Mouse (Mus musculus) forebrain, embryonic 15.5 days (tissue): ENCODE data around the gene Natd1. TPM values are rescaled to one million over a fixed set of nuclear protein-coding genes. Genes with fewer than 3 reads are reported as not detected.

Experiments
- ATAC-seq: fragments of 200-750 bp; cut with Nextera tagmentation; replicated peaks from 2 replicates; pipeline ENCODE4 v1.8.0; 2017; ENCODE audit warnings: mild to moderate bottlenecking, moderate TSS enrichment, moderate library complexity
- H3K27ac ChIP-seq: fragments of 300-500 bp; sonication (generic); replicated peaks from 2 replicates; pipeline ENCODE4 v1.5.1; 2015; ENCODE audit warnings: mild to moderate bottlenecking, inconsistent platforms
- H3K27me3 ChIP-seq: fragments of 300-500 bp; sonication (generic); 2 replicates; pipeline ENCODE4 v1.6.1; 2015; ENCODE audit warnings: inconsistent platforms
- H3K36me3 ChIP-seq: fragments of 300-500 bp; sonication (generic); 2 replicates; pipeline ENCODE4 v1.6.1; 2015; ENCODE audit warnings: mild to moderate bottlenecking, inconsistent platforms
- H3K4me1 ChIP-seq: fragments of 300-500 bp; sonication (generic); 2 replicates; pipeline ENCODE4 v1.6.1; 2015; ENCODE audit warnings: inconsistent platforms
- H3K4me2 ChIP-seq: fragments of 300-500 bp; sonication (generic); replicated peaks from 2 replicates; pipeline ENCODE4 v1.6.1; 2015; ENCODE audit warnings: mild to moderate bottlenecking, inconsistent platforms
- H3K4me3 ChIP-seq: fragments of 300-500 bp; sonication (generic); 2 replicates; pipeline ENCODE4 v1.5.1; 2015; ENCODE audit warnings: mild to moderate bottlenecking, inconsistent platforms
- H3K9ac ChIP-seq: fragments of 300-500 bp; sonication (generic); replicated peaks from 2 replicates; pipeline ENCODE4 v1.6.1; 2015; ENCODE audit warnings: mild to moderate bottlenecking, inconsistent platforms
- H3K9me3 ChIP-seq: fragments of 300-500 bp; sonication (generic); 2 replicates; pipeline ENCODE4 v1.6.1; 2016; ENCODE audit warnings: inconsistent platforms
- WGBS: fragments of 180-500 bp; shearing (Covaris S2); methylation state at CpG from one replicate; pipeline ENCODE4 v1.1.7; 2015; ENCODE audit warnings: mixed read lengths; 5-methylcytosine and 5-hydroxymethylcytosine counted together
- polyA plus RNA-seq: library from polyadenylated mRNA; unstranded; fragments of >200 nt; fragmentation: Nextera tagmentation; extraction: Ambion mirVana; gene quantifications from 2 replicates; pipeline ENCODE4 v1.2.1, GENCODE M21; 2015

Natd1 gene
- polyA plus RNA-seq, 1 experiment from 2014 or later: 34.5 TPM

DNA sequence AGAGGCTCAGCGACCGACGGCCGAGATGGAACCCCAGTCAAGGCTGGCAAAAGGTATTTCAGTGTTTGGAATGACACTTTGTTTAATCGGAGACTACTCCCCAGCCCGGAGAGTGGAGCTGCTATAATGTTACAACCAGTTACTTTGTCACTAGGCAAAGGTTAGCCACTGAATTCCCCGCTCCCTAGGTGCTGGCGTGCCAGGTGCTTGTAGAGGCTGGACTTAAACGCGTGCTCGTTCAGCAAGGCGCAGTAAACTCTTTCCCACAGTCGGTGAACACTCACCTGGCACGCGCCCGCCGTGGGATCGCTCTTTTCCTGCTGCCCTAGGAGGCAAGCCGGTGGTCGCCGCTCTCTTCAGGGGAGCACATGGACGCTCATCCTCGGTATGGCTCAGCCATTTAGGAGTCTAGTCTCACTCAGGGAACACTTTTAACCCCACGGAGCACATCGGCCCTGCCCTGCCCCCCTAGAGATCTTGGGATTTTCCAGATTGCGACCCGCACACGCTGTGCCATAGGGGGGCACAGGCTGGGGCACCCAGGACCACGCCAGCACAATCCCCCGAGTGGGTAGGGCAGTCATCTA, 16.8 kb upstream of the Natd1 start:
- H3K4me3 ChIP-seq: peak overlapping the region; percentile 88
- peak overlapping the region; percentile 74 for H3K4me2 ChIP-seq
- peak overlapping the region; percentile 59 for H3K9ac ChIP-seq
- ATAC-seq: no peak
- no peaks in the 10 kb centered on the region for H3K9me3 ChIP-seq
- WGBS: 2% methylated on average over 30 of the region's 30 CpGs
- H3K27me3 ChIP-seq: no peaks in the 10 kb centered on the region
- H3K36me3 ChIP-seq: no peaks in the 10 kb centered on the region
- peaks cover 35% of the 10 kb centered on the region for H3K4me1 ChIP-seq
- H3K27ac ChIP-seq: no peak overlapping the region

DNA sequence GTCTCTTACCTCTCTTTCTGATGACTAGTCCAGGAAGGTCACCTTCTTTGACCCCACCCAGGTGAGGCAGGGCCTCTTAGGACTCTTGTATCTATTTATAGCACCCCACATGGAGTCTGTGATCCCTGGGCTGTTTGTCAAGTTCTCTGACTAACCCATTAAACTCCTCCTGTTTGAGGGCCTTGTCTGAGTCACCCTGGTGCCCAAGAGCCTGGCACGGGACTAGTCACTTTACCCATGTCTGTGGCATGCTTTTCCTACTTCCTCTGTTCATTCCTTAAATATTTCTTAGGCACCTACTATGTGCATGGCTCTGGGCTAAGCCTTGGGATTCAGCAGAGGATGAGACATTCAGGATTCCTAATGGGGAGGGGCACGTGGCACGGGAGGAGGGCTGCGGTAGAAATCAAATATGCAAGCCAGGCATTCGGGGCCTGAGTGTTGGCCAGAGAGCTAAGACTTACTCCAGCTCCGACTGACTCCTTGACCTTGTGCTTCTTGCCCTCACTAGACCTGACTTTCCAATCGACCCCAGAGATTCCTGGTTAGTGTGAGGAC, 16.3 kb upstream of the Natd1 start:
- Histone ChIP-seq H3K27me3 (no peaks in the 10 kb centered on the region), H3K36me3 (no peaks in the 10 kb centered on the region), H3K4me1 (peaks cover 35% of the 10 kb centered on the region), H3K9me3 (no peaks in the 10 kb centered on the region), H3K9ac (peak overlapping the region; percentile 59; the same call in 1 of the 2 replicates), H3K4me3 (peak overlapping the region; percentile 88), H3K27ac (no peak overlapping the region), H3K4me2 (peak overlapping the region; percentile 74)
- no peak for ATAC-seq
- WGBS: 24% methylated on average over 7 of the region's 7 CpGs

DNA sequence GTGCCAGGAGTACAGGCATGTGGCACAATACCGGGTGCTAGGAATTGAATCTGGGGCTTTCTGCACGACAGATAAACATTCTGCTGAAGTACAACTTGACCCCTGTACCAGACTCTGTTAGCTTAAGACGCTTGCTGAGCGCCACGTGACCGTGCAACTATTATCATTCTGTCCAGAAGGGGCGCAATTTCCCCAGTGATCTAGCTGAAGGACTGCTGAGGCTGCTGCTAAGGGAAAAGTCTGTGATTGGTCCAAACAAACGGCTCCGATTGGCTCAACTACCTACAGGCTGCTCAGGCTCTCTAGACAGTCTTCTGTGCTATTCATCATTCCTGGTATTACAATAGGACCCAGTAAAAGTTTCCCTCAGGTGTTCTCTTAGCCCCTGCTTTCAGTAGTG, 12.7 kb upstream of the Natd1 start:
- no peaks in the 10 kb centered on the region for H3K36me3 ChIP-seq
- peak overlapping the region; percentile 30 for H3K4me3 ChIP-seq
- 1% methylated on average over 9 of the region's 9 CpGs for WGBS
- H3K4me2 ChIP-seq: peak overlapping the region; percentile 41
- H3K4me1 ChIP-seq: peaks cover 16% of the 10 kb centered on the region
- no peaks in the 10 kb centered on the region for H3K9me3 ChIP-seq
- no peaks in the 10 kb centered on the region for H3K27me3 ChIP-seq
- H3K9ac ChIP-seq: 0 out of 2 replicates have a peak overlapping the region, but pooled peaks have one; percentile 22
- ATAC-seq: peak; percentile 74
- 0 out of 2 replicates have a peak overlapping the region, but pooled peaks have one; percentile 5 for H3K27ac ChIP-seq

DNA sequence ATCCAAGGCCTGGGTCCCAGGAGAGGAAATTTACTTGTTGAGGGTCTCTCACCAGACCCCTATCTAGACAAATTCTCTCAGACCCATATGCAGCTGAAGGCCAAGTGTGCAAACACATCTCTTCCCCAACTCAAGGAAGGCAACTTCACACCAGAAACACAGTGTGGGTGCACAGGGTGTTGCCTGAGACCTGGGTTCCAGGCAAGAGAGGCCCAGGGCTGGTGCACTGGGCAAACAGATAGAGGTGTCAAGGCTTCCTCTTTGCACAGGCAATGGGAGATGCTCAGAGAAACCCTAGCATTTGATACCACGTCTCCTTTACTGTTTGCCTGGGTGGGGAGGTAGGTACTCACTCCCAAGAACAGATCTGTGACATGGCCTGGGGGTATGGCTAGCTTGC, 10.4 kb upstream of the Natd1 start:
- H3K4me2 ChIP-seq: no peak overlapping the region
- H3K9me3 ChIP-seq: no peaks in the 10 kb centered on the region
- 84% methylated on average over 1 of the region's 1 CpGs for WGBS
- no peak overlapping the region for H3K9ac ChIP-seq
- no peak for ATAC-seq
- no peak overlapping the region for H3K27ac ChIP-seq
- H3K27me3 ChIP-seq: no peaks in the 10 kb centered on the region
- H3K36me3 ChIP-seq: no peaks in the 10 kb centered on the region
- no peak overlapping the region for H3K4me3 ChIP-seq
- H3K4me1 ChIP-seq: peaks cover 10% of the 10 kb centered on the region

DNA sequence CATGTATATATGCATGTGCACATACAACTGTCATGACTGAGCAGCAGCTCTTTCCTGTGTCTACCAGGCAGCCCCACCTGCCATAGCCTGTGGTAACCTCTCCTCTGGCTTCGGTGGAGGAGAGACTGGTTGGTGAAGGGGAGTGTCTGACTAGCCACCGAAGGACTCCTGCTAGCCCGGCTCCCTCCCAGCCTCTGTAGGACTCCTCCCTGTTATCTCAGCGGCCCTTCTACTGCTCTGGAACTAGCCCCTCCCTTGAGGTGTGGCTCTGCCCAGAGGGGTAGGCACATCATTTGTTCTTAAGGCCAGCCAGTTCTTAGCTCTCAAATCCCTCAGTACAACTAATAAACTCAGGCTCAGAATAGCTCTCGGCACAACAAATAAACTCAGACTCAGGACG, 9.9 kb upstream of the Natd1 start:
- no peak overlapping the region for H3K4me3 ChIP-seq
- no peak for ATAC-seq
- H3K27ac ChIP-seq: no peak overlapping the region
- H3K9me3 ChIP-seq: no peaks in the 10 kb centered on the region
- WGBS: 46% methylated on average over 6 of the region's 6 CpGs
- no peak overlapping the region for H3K4me2 ChIP-seq
- H3K9ac ChIP-seq: no peak overlapping the region
- peaks cover 10% of the 10 kb centered on the region for H3K4me1 ChIP-seq
- no peaks in the 10 kb centered on the region for H3K27me3 ChIP-seq
- H3K36me3 ChIP-seq: no peaks in the 10 kb centered on the region

DNA sequence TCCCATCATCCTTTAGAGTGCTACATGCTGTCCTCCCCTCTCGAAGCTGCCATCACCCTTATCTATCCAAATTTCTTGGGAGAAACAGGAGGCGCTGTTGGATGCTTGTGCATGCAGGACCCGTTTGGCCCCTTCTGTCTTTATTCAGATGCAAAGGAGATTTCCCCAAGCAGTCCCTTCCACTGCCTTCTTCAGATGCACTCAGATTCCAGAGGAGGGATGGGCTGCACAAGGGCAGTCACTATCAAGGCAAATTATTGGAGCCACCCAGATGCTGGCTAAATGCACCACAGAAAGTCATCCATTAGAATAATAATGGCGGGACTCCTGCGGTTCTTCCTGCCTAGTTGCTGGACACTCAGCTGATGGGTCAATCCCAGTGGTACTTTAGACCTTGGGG, 8.4 kb upstream of the Natd1 start:
- Histone ChIP-seq H3K4me2 (no peak overlapping the region), H3K36me3 (no peaks in the 10 kb centered on the region), H3K4me3 (no peak overlapping the region), H3K9me3 (no peaks in the 10 kb centered on the region), H3K4me1 (peaks cover 10% of the 10 kb centered on the region), H3K27ac (no peak overlapping the region), H3K27me3 (no peaks in the 10 kb centered on the region), H3K9ac (no peak overlapping the region)
- ATAC-seq: no peak
- WGBS: 71% methylated on average over 5 of the region's 5 CpGs

DNA sequence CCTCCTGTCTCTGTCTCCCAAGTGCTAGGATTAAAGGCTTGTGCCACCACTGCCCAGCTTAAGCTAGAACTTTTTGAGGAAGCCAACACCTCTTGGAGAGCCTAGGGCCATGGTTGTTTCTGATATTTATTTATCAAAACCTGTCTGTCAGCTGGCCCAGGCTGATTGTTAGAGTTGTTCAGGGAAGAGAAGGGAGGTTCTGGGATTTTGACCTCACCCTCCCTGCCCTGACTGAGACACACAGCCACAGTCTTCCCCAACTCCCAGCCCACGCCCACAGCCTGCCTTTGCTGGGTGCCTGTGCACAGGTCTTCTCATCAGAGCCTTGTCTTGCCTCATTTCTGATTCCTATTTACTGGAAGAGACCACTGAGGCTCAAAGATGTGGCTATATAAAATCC, 7.6 kb upstream of the Natd1 start:
- Histone ChIP-seq H3K36me3 (no peaks in the 10 kb centered on the region), H3K9me3 (no peaks in the 10 kb centered on the region), H3K27ac (no peak overlapping the region), H3K4me2 (no peak overlapping the region), H3K4me1 (peaks cover 3% of the 10 kb centered on the region), H3K4me3 (no peak overlapping the region), H3K9ac (no peak overlapping the region), H3K27me3 (no peaks in the 10 kb centered on the region)
- no peak for ATAC-seq
- WGBS: 84% methylated on average over 1 of the region's 1 CpGs

DNA sequence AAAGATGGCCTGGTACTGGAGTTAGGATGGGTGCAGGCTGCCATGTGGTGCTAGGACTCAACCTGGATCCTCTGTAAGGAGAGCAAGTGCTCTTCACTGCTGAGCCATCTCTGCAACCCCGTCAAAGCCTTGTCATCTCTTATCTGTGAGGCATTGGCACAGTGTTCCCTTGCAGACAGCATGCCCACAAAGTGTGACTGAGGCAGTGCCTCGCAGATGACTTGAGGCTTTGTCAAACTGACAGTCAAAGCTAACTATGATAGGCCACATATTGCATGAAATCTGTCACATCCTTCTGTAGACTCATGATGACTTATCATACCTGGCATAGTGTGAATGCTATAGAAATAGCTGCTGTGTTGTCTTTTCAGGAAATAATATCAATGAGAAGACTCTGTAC, 5.5 kb upstream of the Natd1 start:
- Histone ChIP-seq H3K27me3 (no peaks in the 10 kb centered on the region), H3K4me1 (peaks cover 2% of the 10 kb centered on the region; the same call in 1 of the 2 replicates), H3K9me3 (no peaks in the 10 kb centered on the region), H3K9ac (no peak overlapping the region), H3K27ac (no peak overlapping the region), H3K36me3 (no peaks in the 10 kb centered on the region), H3K4me3 (no peak overlapping the region), H3K4me2 (no peak overlapping the region)
- ATAC-seq: no peak; the same call in 1 of the 2 replicates
- 73% methylated on average over 2 of the region's 2 CpGs for WGBS

DNA sequence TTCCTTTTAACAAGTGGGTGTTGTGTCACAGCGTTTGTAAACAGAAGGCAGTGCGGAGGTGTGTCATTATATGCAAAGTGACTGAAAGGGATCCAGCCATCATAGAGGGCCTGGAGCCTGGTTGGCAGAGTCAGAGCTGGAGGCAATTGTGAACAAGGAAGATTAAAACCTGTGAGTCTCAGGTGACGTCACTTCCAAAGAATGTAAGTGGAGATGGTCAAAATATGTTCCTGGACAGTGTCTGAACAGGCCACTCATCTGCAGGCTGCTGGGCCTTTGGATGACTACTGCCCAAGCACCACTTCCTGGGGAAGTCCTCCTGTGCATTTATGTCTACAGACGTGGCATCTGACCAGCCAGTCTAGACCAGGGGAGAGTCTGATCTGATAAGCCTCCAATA, 651 bp upstream of the Natd1 start:
- H3K9me3 ChIP-seq: no peaks in the 10 kb centered on the region
- no peak for ATAC-seq
- no peak overlapping the region for H3K4me2 ChIP-seq
- 80% methylated on average over 4 of the region's 4 CpGs for WGBS
- H3K36me3 ChIP-seq: no peaks in the 10 kb centered on the region
- no peak overlapping the region for H3K9ac ChIP-seq
- no peak overlapping the region for H3K27ac ChIP-seq
- H3K4me1 ChIP-seq: peaks cover 29% of the 10 kb centered on the region
- no peaks in the 10 kb centered on the region for H3K27me3 ChIP-seq
- no peak overlapping the region for H3K4me3 ChIP-seq

DNA sequence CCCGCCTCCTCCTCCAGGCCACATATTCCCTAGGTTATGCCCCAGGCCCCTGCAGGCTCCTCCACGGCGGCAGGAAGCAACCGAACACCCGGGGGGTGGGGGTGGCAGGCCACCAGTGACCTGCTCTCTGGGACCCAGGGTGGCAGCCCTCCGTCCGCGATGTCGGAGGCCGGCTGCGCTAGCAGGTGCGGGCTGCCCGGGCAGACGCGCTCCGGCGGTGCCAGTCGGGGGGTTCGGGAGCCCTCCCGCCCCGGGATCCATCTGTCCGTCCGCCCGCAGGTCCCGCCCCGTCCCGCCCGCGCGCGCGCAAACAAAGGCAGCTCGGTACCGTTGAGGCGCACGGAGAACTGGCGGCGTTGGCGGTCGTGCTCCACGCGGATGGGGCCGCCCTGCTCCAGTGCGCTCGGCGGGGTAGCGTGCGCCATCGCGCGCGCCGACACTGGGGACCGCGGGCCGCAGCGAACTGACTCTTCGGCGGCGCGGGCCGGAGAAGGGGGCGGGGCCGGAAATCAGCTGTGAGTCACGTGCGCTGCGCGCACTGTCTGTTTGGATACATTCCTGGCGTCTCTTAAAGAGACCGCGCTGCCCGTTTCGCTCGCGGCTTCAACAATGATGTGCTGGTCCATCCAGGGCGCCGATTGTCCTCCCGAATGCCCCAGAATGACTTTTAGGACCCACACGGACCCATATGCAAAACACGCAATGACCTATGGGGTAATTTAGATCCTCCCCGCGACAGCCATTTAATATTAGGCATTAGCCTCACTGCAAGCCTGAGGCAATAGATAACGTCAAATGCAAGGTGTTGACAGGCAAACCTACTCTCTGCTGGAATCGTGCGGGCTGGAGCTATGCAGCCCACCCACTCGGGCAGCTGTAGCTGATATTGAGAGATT, 1.0 kb downstream of the Natd1 start:
- Histone ChIP-seq H3K4me3 (peak overlapping the region; percentile 94), H3K9ac (peak overlapping the region; percentile 91), H3K4me1 (peaks cover 29% of the 10 kb centered on the region), H3K9me3 (no peaks in the 10 kb centered on the region), H3K27ac (peak overlapping the region; percentile 86), H3K36me3 (no peaks in the 10 kb centered on the region), H3K27me3 (no peaks in the 10 kb centered on the region), H3K4me2 (peak overlapping the region; percentile 76)
- WGBS: under 1% methylated on average over 85 of the region's 86 CpGs
- ATAC-seq: peak; percentile 95

DNA sequence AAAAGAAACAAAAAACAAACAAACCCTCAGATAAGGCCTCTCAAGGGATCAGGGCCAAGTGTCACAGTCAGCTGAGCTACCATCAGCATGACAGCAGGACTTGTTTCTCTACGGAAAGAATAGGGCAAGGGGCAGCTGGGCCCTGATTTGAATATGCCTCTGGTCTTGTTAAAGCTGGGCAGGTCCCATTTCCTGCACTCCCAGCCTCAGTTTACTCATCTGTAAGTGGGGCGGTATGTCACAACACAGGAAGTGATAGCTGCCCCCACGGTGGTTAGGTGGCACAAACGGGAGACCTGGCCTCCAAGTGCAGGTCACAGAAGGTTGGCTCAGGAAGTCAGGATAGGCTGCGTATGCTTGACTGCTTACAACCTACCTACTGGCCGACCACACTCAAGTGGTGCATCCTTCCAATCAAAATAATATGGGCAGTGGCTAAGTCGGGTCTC, 2.0 kb downstream of the Natd1 start:
- Histone ChIP-seq H3K27ac (no peak overlapping the region), H3K4me1 (peaks cover 29% of the 10 kb centered on the region), H3K27me3 (no peaks in the 10 kb centered on the region), H3K9ac (peak overlapping the region; percentile 91), H3K9me3 (no peaks in the 10 kb centered on the region), H3K36me3 (no peaks in the 10 kb centered on the region), H3K4me2 (peak overlapping the region; percentile 76), H3K4me3 (peak overlapping the region; percentile 94)
- ATAC-seq: no peak
- WGBS: 29% methylated on average over 7 of the region's 7 CpGs

DNA sequence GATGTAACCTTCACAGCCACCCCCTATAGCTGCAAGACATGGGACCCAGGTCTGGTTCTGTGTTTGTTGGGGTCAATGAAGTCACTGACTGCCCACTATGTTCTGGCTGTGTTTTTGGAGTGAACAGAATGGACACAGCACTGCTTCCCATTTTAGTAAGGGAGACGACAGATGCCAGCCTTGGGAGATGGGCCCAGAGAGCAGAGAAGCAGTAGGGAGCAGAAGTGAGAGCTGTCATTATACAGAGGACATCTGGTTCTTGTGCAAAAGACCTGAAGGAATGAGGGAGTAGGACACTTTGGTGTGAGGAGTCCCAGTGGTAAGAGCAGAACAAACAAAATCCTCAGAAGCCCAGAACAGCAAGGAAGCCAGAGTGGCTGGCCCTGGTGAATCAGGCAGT, 4.9 kb downstream of the Natd1 start:
- Histone ChIP-seq H3K9ac (no peak overlapping the region), H3K27me3 (no peaks in the 10 kb centered on the region), H3K4me2 (no peak overlapping the region), H3K4me3 (no peak overlapping the region), H3K27ac (no peak overlapping the region), H3K4me1 (peaks cover 24% of the 10 kb centered on the region), H3K9me3 (no peaks in the 10 kb centered on the region), H3K36me3 (peaks cover 14% of the 10 kb centered on the region)
- no peak for ATAC-seq
- 78% methylated on average over 1 of the region's 1 CpGs for WGBS
